Mouse (Mus musculus) erythroblast, adult 5-6 weeks (primary cell): ENCODE data around the gene Lingo3. TPM values are rescaled to one million over a fixed set of nuclear protein-coding genes. Genes with fewer than 3 reads are reported as not detected.

ENCODE experiments used
- ATAC-seq: replicated peaks from 2 replicates; pipeline ENCODE4 v1.8.0; 2016; ENCODE audit warnings: moderate number of reproducible peaks, mild to moderate bottlenecking, moderate TSS enrichment, inconsistent platforms; ENCODE audit not compliant: poor library complexity, low FRiP score, severe bottlenecking
- total RNA-seq, 2 experiments: library from RNA; stranded (forward) in 1 of 2; stranded (reverse) in 1 of 2; fragments of 150-400 nt in 1 of 2; fragments of 200-764, 138-1000 nt in 1 of 2; gene quantifications; 2 replicates each; pipeline versions ENCODE4 v1.2.3 to v1.2.4; 2015 to 2017; ENCODE audit warnings: low replicate concordance in 2 of 2

Lingo3 gene
- total RNA-seq, 2 experiments from 2014 or later: not detected

GRCm38 (mm10) chr10:80805322-80805721, 38.5 kb downstream of the Lingo3 start:
- no peak for ATAC-seq

- ATAC-seq: no peak
Measured at GRCm38 (mm10) chr10:80804916-80805315, 38.9 kb downstream of the Lingo3 start, which contains the start of gene Amh. Gene Amh (plus strand): TSS chr10:80805243.

- no peak for ATAC-seq
Measured at GRCm38 (mm10) chr10:80804340-80804739, 39.5 kb downstream of the Lingo3 start.

GRCm38 (mm10) chr10:80802996-80803395, 40.8 kb downstream of the Lingo3 start:
- no peak for ATAC-seq

- ATAC-seq: no peak
Measured at GRCm38 (mm10) chr10:80802204-80802912, 41.5 kb downstream of the Lingo3 start.

- ATAC-seq: peak; percentile 13
Measured at GRCm38 (mm10) chr10:80799070-80799566, 44.7 kb downstream of the Lingo3 start.

- ATAC-seq: peak; percentile 86
Measured at GRCm38 (mm10) chr10:80798150-80799006, 45.5 kb downstream of the Lingo3 start, which contains the start of the genes Sf3a2 and Plekhj1. Gene Sf3a2 (plus strand): TSS chr10:80798198. Gene Plekhj1 (minus strand): TSS chr10:80798626.

GRCm38 (mm10) chr10:80797186-80798149, 46.4 kb downstream of the Lingo3 start:
- no peak for ATAC-seq

GRCm38 (mm10) chr10:80796307-80796848, 47.5 kb downstream of the Lingo3 start:
- ATAC-seq: no peak

GRCm38 (mm10) chr10:80794750-80795149, 49.1 kb downstream of the Lingo3 start:
- no peak for ATAC-seq

GRCm38 (mm10) chr10:80793803-80794202, 50.0 kb downstream of the Lingo3 start:
- no peak for ATAC-seq

- ATAC-seq: no peak
Measured at GRCm38 (mm10) chr10:80793033-80793784, 50.6 kb downstream of the Lingo3 start.

- no peak for ATAC-seq
Measured at GRCm38 (mm10) chr10:80792175-80793032, 51.4 kb downstream of the Lingo3 start.

GRCm38 (mm10) chr10:80791476-80792174, 52.2 kb downstream of the Lingo3 start:
- ATAC-seq: no peak

- no peak for ATAC-seq
Measured at GRCm38 (mm10) chr10:80790761-80791404, 53.0 kb downstream of the Lingo3 start.

GRCm38 (mm10) chr10:80787517-80787916, 56.3 kb downstream of the Lingo3 start:
- no peak for ATAC-seq

GRCm38 (mm10) chr10:80785963-80786362, 57.9 kb downstream of the Lingo3 start:
- no peak for ATAC-seq
